Mouse (Mus musculus) B cell, adult 67 days (primary cell): ENCODE results near the gene Inafm2. TPM values are rescaled to one million over a fixed set of nuclear protein-coding genes. Genes with fewer than 3 reads are reported as not detected.

Experiments used
- total RNA-seq, 2 experiments: library from RNA; stranded (reverse); gene quantifications; 4 replicates each; pipeline ENCODE4 v1.2.4; 2023

The Inafm2 gene
- total RNA-seq, result 10 to 100 TPM; 23.3 TPM

GRCm38 (mm10) chr2:118745232-118745884 lies at the start of gene Inafm2:
TSS of gene Inafm2 (plus strand) at chr2:118745758.

GRCm38 (mm10) chr2:118703913-118704730 lies 41.4 kb upstream of the Inafm2 start, which contains the start of gene Ankrd63:
TSS of gene Ankrd63 (minus strand) at chr2:118703963.

GRCm38 (mm10) chr2:118728337-118728736 lies 17.2 kb upstream of the Inafm2 start, which contains the start of gene Plcb2:
TSS of gene Plcb2 (minus strand) at chr2:118728438.

GRCm38 (mm10) chr2:118761906-118762783 lies 16.6 kb downstream of the Inafm2 start, which contains the start of gene Ccdc9b:
TSS of gene Ccdc9b (minus strand) at chr2:118762661.

GRCm38 (mm10) chr2:118772158-118772874 lies 26.8 kb downstream of the Inafm2 start, which contains the start of gene Phgr1:
TSS of gene Phgr1 (plus strand) at chr2:118772769.

GRCm38 (mm10) chr2:118779504-118780480 lies 34.2 kb downstream of the Inafm2 start, which contains the start of gene Disp2:
TSS of gene Disp2 (plus strand) at chr2:118779719.

Other genes starting within 250 kb of the Inafm2 start
- 10 to 100 TPM; 79.6 to 86.7 TPM for gene Bmf, start 196.1 kb upstream of the Inafm2 start, total RNA-seq
- 1 to 10 TPM; 3.6 to 5.7 TPM for gene Bub1b, start 147.5 kb upstream of the Inafm2 start, total RNA-seq
- gene Pak6, start 82.5 kb upstream of the Inafm2 start, total RNA-seq, result 1 to 10 TPM in 1 of 2 experiments, not detected in 1; 3.3 TPM
- under 1 TPM; 0.47 to 0.96 TPM for gene Ankrd63, start 41.8 kb upstream of the Inafm2 start, total RNA-seq
- gene Plcb2, start 17.3 kb upstream of the Inafm2 start, total RNA-seq, result 100 to 1,000 TPM; 109 to 137 TPM
- gene Ccdc9b, start 16.9 kb downstream of the Inafm2 start, total RNA-seq, result not detected
- not detected for gene Phgr1, start 27.0 kb downstream of the Inafm2 start, total RNA-seq
- not detected for gene Disp2, start 34.0 kb downstream of the Inafm2 start, total RNA-seq
- gene Knstrn, start 68.2 kb downstream of the Inafm2 start, total RNA-seq, result 10 to 100 TPM in 1 of 2 experiments, 1 to 10 TPM in 1; 7.4 to 10.0 TPM
- 10 to 100 TPM; 84.9 to 99.0 TPM for gene Ivd, start 116.2 kb downstream of the Inafm2 start, total RNA-seq
- gene Bahd1, start 154.6 kb downstream of the Inafm2 start, total RNA-seq, result 10 to 100 TPM; 58.6 to 62.4 TPM
- gene Chst14, start 180.7 kb downstream of the Inafm2 start, total RNA-seq, result 1 to 10 TPM; 4.6 to 7.1 TPM